Mouse (Mus musculus) kidney, adult 2 months (tissue): ENCODE data around the gene Rora.

ENCODE experiments used
- CTCF ChIP-seq: fragments of 200-500 bp; conservative IDR thresholded peaks from 2 replicates; pipeline ENCODE4 v1.5.1; 2011; ENCODE audit warnings: low read depth, mild to moderate bottlenecking, control low read depth, low read length, moderate library complexity, mixed read lengths; ENCODE audit not compliant: insufficient read depth, insufficient read length
- POLR2A ChIP-seq: fragments of 200-500 bp; IDR thresholded peaks from one replicate; pipeline ENCODE4 v1.6.1; 2011; ENCODE audit warnings: low read depth, low read length, control low read depth

- no peak for TF ChIP-seq POLR2A
- TF ChIP-seq CTCF, result no peak
Observed at GRCm38 (mm10) chr9:68985046-68985445, 331.5 kb downstream of the Rora start.
